ENCODE assay signal across 11 mouse cellular contexts in the genomic region with DNA sequence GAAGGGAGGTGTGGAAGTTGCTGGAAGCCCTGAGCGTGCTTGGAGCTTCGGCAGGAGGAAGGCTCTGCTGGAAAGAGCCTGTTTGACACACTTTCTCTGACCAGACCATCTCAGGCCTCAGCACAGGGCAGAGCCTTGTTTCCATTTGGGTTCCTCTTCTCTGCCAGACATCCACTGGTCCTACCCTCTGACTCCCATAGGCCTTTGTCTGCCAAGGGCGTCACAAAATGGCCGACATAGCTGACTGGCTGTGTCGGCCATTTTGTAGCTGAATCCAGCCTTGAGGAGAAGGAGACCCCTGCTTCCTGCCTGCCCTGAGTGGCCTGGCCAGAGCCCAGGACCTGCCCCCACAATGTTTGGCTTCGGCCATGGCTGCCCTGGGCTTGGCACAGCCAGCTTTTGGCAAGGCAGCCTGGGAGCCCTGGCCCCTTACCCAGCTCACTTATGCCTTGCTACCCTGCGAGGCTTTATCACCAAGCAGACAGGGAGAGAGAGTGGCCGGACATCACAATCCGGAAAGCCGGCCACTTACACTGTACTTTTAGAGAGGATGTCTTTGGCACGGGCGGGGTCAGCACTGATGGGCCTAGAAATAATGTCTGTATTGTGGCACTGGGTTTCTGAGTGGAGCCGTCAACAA. TPM values are rescaled to one million over a fixed set of nuclear protein-coding genes. Genes with fewer than 3 reads are reported as not detected.
DNase-seq lines count a peak whose midpoint lies in the region; ATAC-seq and TF ChIP-seq lines count a peak whose summit lies in the region.
"Had no signal": no experiment of that assay in that cellular context is flagged by ENCODE, and none has a peak within 500 bp of the region (broad histone marks: within the 10 kb centered on the region; RNA-seq: fewer than 3 reads in every experiment).

No protein-coding gene starts in this region.

- no peak for TF ChIP-seq EP300 in stomach, postnatal 0 days (optimal IDR thresholded peaks at IDR 0.05)

- H3K4me2 ChIP-seq in stomach, postnatal 0 days (replicated peaks; ENCODE audit: low read depth) = no peak overlapping the region

- peak; percentile 53 for DNase-seq in cerebellum, adult 11 months
- DNase-seq in cerebellum, postnatal 36 days = no peak
- peak; percentile 55 for DNase-seq in kidney, postnatal 14 days
- DNase-seq in kidney, adult 8-10 months = no peak
- no peak for DNase-seq in spleen, adult 2 months (ENCODE audit: low read depth in 1 of 2, low spot score in 2 of 2)
- DNase-seq in spleen, postnatal 36 days (ENCODE audit: low spot score in 2 of 2) = no peak
- DNase-seq in stomach, postnatal 0 days (ENCODE audit: low spot score) = no peak
- no peak for DNase-seq in adrenal gland, adult 8-10 months
- DNase-seq: gastrocnemius, postnatal 14 days; kidney, adult 11 months; liver had no signal

- no peaks in the 10 kb centered on the region for H3K9me3 ChIP-seq in stomach, postnatal 0 days (ENCODE audit: control insufficient read depth, low read length)

- no peak for TF ChIP-seq POLR2A in spleen, adult 2 months (IDR thresholded peaks at IDR 0.05; ENCODE audit: low read depth, low read length)

- no peak for TF ChIP-seq CTCF in spleen, adult 2 months (IDR thresholded peaks at IDR 0.05; ENCODE audit: extremely low read depth, insufficient read depth, insufficient read length, insufficient replicate concordance)
- no peak for TF ChIP-seq CTCF in stomach, postnatal 0 days (IDR thresholded peaks at IDR 0.05; ENCODE audit: low read depth)

- H3K4me1 ChIP-seq in spleen, adult 2 months (ENCODE audit: control insufficient read depth, insufficient read depth, insufficient read length) = no peaks in the 10 kb centered on the region
- H3K4me1 ChIP-seq in stomach, postnatal 0 days (replicated peaks; ENCODE audit: control insufficient read depth, insufficient read depth) = 0 out of 2 replicates have a peak, but pooled peaks cover 5% of the 10 kb centered on the region

- H3K36me3 ChIP-seq in spleen, adult 2 months (ENCODE audit: control insufficient read depth, insufficient read depth, low read length) = peaks cover 27% of the 10 kb centered on the region
- H3K36me3 ChIP-seq in stomach, postnatal 0 days (ENCODE audit: control insufficient read depth, insufficient read depth, low read length) = peaks cover 69% of the 10 kb centered on the region

- no peak for ATAC-seq in stomach, postnatal 0 days (ENCODE audit: low FRiP score, low TSS enrichment)

- H3K9ac ChIP-seq in stomach, postnatal 0 days (ENCODE audit: low read length) = no peak overlapping the region

- H3K4me3 ChIP-seq in spleen, adult 2 months (ENCODE audit: extremely low read depth, insufficient read depth, insufficient read length) = no peak overlapping the region
- H3K4me3 ChIP-seq in stomach, postnatal 0 days (ENCODE audit: low read depth, low read length) = no peak overlapping the region

- 0 out of 2 replicates have a peak overlapping the region, but pooled peaks have one; percentile 4 for H3K27ac ChIP-seq in spleen, adult 2 months (ENCODE audit: insufficient read depth, low read length)
- H3K27ac ChIP-seq in stomach, postnatal 0 days (replicated peaks) = peak overlapping the region; percentile 35; the same call in 1 of the 2 replicates

- WGBS in spleen, adult 2 months = 90% methylated on average over 13 of the region's 13 CpGs
- 90% methylated on average over 13 of the region's 13 CpGs for WGBS in stomach, postnatal 0 days

- no peaks in the 10 kb centered on the region for H3K27me3 ChIP-seq in spleen, adult 2 months (ENCODE audit: control insufficient read depth, insufficient read depth, low read length)
- H3K27me3 ChIP-seq in stomach, postnatal 0 days (ENCODE audit: control insufficient read depth, insufficient read depth, low read length) = no peaks in the 10 kb centered on the region

RNA-seq across cellular contexts. Expression of gene Ppara, which starts 34.8 kb away (rescaled TPM):
- polyA plus RNA-seq in spleen, adult 2 months (2012; rRNA removed) = 0.06 and 0.14 TPM in 2 replicates
- 16.8 and 18.8 TPM in 2 replicates for polyA plus RNA-seq in stomach, postnatal 0 days (2015; fragmentation: Nextera tagmentation; extraction: Ambion mirVana)
- total RNA-seq in adrenal gland, adult 8-10 months (2022) = 10 to 100 TPM in 3 of 4 experiments, 1 to 10 TPM in 1; 6.9 to 25.9 (median 18.7) TPM

Comparison
In these comparisons a context has a peak if more than half of its experiments do, and no peak if none do; other contexts are left out.
1. DNase-seq: peak in cerebellum, adult 11 months (single experiment) and kidney, postnatal 14 days (single experiment); none in cerebellum, postnatal 36 days (0 of 2), kidney, adult 8-10 months (0 of 2), spleen, adult 2 months (0 of 2), spleen, postnatal 36 days (0 of 2), stomach, postnatal 0 days (single experiment) and adrenal gland, adult 8-10 months (single experiment).
2. RNA of gene Ppara, which starts 34.8 kb away (polyA plus RNA-seq): 16.8 to 18.8 TPM in stomach, postnatal 0 days; 0.06 to 0.14 TPM in spleen, adult 2 months; every median in the first group is over 10 times any median in the second.